Mouse (Mus musculus): ENCODE measurements around the gene Bcl2l1. TPM values are rescaled to one million over a fixed set of nuclear protein-coding genes. Genes with fewer than 3 reads are reported as not detected.

Gene Bcl2l1
- polyA plus RNA-seq, 1 experiment from 2014 or later, result 129 TPM

DNA sequence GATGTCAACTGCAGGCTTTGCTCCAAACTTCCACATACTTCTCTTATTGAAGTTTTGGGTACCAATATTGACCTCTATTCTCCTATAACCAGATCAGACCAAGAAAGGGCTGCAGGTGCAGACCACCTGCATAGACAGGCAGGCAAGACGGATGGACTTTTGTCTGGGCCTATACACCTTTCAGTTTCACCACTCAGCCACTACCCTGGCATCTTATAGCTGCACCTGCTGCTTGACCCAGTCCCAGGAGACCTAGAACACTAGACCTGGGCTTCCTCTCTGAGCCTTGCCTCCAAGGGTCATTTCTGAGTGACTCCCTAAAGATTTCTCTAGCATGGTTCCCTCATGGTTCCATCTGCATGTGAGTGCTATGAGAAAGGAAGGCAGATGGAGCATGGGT, 18.3 kb downstream of the Bcl2l1 start:
- no peak for ATAC-seq (ENCODE audit: low FRiP score)
- WGBS, result 92% methylated on average over 1 of the region's 1 CpGs
- no peaks in the 10 kb centered on the region for H3K36me3 ChIP-seq (ENCODE audit: control insufficient read depth, insufficient read depth, low read length)
- H3K9ac ChIP-seq (ENCODE audit: low read depth, low read length), result no peak overlapping the region
- H3K4me1 ChIP-seq (replicated peaks; ENCODE audit: control insufficient read depth, insufficient read depth, low read length), result 0 out of 2 replicates have a peak, but pooled peaks cover 2% of the 10 kb centered on the region
- no peak overlapping the region for H3K4me3 ChIP-seq (ENCODE audit: low read depth, low read length)
- no peaks in the 10 kb centered on the region for H3K27me3 ChIP-seq (ENCODE audit: control insufficient read depth, insufficient read depth, low read length)
- H3K9me3 ChIP-seq (ENCODE audit: control insufficient read depth, low read length), result no peaks in the 10 kb centered on the region
- no peak overlapping the region for H3K27ac ChIP-seq (ENCODE audit: low read depth, low read length)
- no peak overlapping the region for H3K4me2 ChIP-seq (replicated peaks; ENCODE audit: low read depth, low read length)
- DNase-seq (ENCODE audit: low spot score), result no peak

GRCm38 (mm10) chr2:152811336-152812165, 20.0 kb downstream of the Bcl2l1 start:
- WGBS, result 49% methylated on average over 3 of the region's 3 CpGs
- Histone ChIP-seq H3K9me3 (ENCODE audit: control insufficient read depth, low read length) (no peaks in the 10 kb centered on the region), H3K4me2 (replicated peaks; ENCODE audit: low read depth, low read length) (no peak overlapping the region), H3K4me3 (ENCODE audit: low read depth, low read length) (no peak overlapping the region), H3K27me3 (ENCODE audit: control insufficient read depth, insufficient read depth, low read length) (no peaks in the 10 kb centered on the region), H3K27ac (ENCODE audit: low read depth, low read length) (no peak overlapping the region), H3K4me1 (replicated peaks; ENCODE audit: control insufficient read depth, insufficient read depth, low read length) (0 out of 2 replicates have a peak, but pooled peaks cover 2% of the 10 kb centered on the region), H3K36me3 (ENCODE audit: control insufficient read depth, insufficient read depth, low read length) (no peaks in the 10 kb centered on the region), H3K9ac (ENCODE audit: low read depth, low read length) (no peak overlapping the region)
- DNase-seq (ENCODE audit: low spot score), result no peak
- no peak for ATAC-seq (ENCODE audit: low FRiP score)

DNA sequence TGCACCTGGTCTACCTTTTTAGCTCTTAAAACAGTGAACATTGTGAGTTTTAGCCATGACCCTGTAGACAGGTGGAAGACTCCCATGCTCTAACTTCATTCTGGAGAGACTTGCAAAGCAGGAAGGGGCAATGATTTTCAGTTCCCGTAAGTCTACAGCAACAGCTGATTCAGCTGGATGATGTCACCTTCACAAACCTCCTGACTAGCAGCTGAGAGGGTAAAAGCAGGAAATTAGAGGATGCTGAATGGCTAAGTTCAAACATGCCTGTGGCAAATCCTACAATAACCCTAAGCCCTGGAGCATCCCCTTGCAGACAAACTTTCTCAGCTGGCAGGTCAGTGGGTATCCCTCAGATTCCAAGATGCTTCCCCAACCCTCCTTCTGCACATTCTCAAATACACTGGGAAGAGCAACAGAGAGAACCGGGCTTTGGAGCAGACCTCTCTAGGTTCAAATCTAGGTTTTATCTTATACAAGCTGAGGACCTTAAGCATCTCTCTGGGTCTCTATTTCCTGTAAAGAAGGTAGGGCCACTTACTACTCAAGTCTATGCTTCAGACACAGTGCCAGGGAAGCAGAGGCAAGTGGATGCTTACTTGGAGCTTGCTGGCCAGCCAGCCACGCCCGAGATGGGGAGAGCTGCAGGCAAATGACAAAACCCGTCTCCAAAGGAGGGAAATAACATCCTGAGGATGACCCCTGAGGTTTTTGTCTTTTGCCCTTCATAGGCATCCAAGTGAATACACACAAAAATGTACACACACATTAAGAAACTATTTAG, 21.2 kb downstream of the Bcl2l1 start:
- no peak for ATAC-seq (ENCODE audit: low FRiP score)
- H3K4me2 ChIP-seq (replicated peaks; ENCODE audit: low read depth, low read length), result no peak overlapping the region
- no peak overlapping the region for H3K9ac ChIP-seq (ENCODE audit: low read depth, low read length)
- no peak for DNase-seq (ENCODE audit: low spot score)
- no peak overlapping the region for H3K27ac ChIP-seq (ENCODE audit: low read depth, low read length)
- no peaks in the 10 kb centered on the region for H3K27me3 ChIP-seq (ENCODE audit: control insufficient read depth, insufficient read depth, low read length)
- H3K36me3 ChIP-seq (ENCODE audit: control insufficient read depth, insufficient read depth, low read length), result no peaks in the 10 kb centered on the region
- no peak overlapping the region for H3K4me3 ChIP-seq (ENCODE audit: low read depth, low read length)
- 0 out of 2 replicates have a peak, but pooled peaks cover 2% of the 10 kb centered on the region for H3K4me1 ChIP-seq (replicated peaks; ENCODE audit: control insufficient read depth, insufficient read depth, low read length)
- 88% methylated on average over 5 of the region's 5 CpGs for whole genome bisulfite sequencing
- H3K9me3 ChIP-seq (ENCODE audit: control insufficient read depth, low read length), result no peaks in the 10 kb centered on the region

DNA sequence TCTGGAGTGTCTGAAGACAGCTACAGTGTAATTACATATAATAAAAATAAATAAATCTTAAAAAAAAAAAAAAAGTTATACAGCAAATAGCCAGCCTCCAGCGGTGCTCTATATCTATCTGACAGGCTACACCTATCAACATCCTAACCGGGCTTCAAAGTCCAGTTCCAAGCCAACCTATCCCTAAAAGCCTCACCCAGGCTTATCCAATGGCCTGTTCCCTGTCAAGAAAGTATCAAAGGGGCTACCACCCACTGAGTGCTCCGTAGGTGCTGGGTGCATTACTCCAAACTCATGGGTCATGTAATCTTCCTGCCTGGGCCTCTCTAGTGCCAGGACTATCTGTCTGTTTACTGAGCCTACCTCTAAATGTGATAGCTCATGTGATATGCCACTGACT, 23.4 kb downstream of the Bcl2l1 start:
- no peak overlapping the region for H3K27ac ChIP-seq (ENCODE audit: low read depth, low read length)
- H3K4me2 ChIP-seq (replicated peaks; ENCODE audit: low read depth, low read length), result no peak overlapping the region
- H3K27me3 ChIP-seq (ENCODE audit: control insufficient read depth, insufficient read depth, low read length), result no peaks in the 10 kb centered on the region
- no peak overlapping the region for H3K9ac ChIP-seq (ENCODE audit: low read depth, low read length)
- 88% methylated on average over 3 of the region's 3 CpGs for WGBS
- DNase-seq (ENCODE audit: low spot score) (no peak), ATAC-seq (ENCODE audit: low FRiP score) (no peak)
- peaks cover 5% of the 10 kb centered on the region; the same call in 1 of the 2 replicates for H3K4me1 ChIP-seq (replicated peaks; ENCODE audit: control insufficient read depth, insufficient read depth, low read length)
- no peak overlapping the region for H3K4me3 ChIP-seq (ENCODE audit: low read depth, low read length)
- H3K9me3 ChIP-seq (ENCODE audit: control insufficient read depth, low read length), result no peaks in the 10 kb centered on the region
- H3K36me3 ChIP-seq (ENCODE audit: control insufficient read depth, insufficient read depth, low read length), result no peaks in the 10 kb centered on the region

DNA sequence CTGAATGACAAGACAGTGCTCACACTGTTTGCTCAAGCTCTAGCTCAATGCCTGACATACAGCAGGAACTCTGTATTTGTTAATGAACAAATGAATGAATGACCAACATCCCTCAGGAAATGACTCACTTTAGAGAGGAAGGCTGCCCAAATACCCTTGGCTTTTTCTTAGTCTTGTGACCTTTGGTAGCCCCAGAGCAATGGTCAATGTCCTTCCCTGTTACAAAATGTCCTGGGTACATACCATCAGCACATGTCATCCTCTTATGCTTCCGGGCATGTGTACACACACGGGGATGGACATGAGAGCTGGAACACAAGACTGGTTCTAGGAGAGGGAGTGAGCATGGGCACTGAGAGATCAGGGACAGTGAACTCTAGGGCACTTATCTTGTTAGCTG, 25.5 kb downstream of the Bcl2l1 start:
- ATAC-seq (ENCODE audit: low FRiP score) (no peak), DNase-seq (ENCODE audit: low spot score) (no peak)
- Histone ChIP-seq H3K27ac (ENCODE audit: low read depth, low read length) (no peak overlapping the region), H3K4me1 (replicated peaks; ENCODE audit: control insufficient read depth, insufficient read depth, low read length) (peaks cover 3% of the 10 kb centered on the region; the same call in 1 of the 2 replicates), H3K9ac (ENCODE audit: low read depth, low read length) (no peak overlapping the region), H3K27me3 (ENCODE audit: control insufficient read depth, insufficient read depth, low read length) (no peaks in the 10 kb centered on the region), H3K36me3 (ENCODE audit: control insufficient read depth, insufficient read depth, low read length) (no peaks in the 10 kb centered on the region), H3K4me2 (replicated peaks; ENCODE audit: low read depth, low read length) (no peak overlapping the region), H3K4me3 (ENCODE audit: low read depth, low read length) (no peak overlapping the region), H3K9me3 (ENCODE audit: control insufficient read depth, low read length) (no peaks in the 10 kb centered on the region)
- WGBS, result 85% methylated on average over 2 of the region's 2 CpGs

DNA sequence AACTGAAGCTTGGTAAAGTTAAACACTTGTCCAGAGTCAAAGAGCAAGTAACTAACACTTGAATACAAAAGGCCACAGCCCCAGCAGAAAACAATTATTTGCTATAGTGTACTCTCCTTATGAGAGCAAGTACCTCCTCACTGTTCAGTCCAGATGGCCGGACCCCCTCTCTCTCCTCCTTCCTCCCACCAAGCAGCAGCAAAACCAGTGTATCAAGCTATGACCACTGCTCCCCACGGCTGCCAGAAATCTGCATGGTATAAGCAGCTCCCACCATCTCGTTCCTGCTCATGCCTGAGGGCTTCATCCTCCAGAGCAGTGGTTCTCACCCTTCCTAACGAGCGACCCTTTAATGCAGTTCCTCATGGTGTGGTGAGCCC, 26.4 kb downstream of the Bcl2l1 start:
- H3K36me3 ChIP-seq (ENCODE audit: control insufficient read depth, insufficient read depth, low read length), result no peaks in the 10 kb centered on the region
- H3K9me3 ChIP-seq (ENCODE audit: control insufficient read depth, low read length), result no peaks in the 10 kb centered on the region
- no peak overlapping the region for H3K4me2 ChIP-seq (replicated peaks; ENCODE audit: low read depth, low read length)
- WGBS, result 48% methylated on average over 5 of the region's 5 CpGs
- DNase-seq (ENCODE audit: low spot score) (no peak), ATAC-seq (ENCODE audit: low FRiP score) (no peak)
- no peak overlapping the region for H3K4me3 ChIP-seq (ENCODE audit: low read depth, low read length)
- H3K27ac ChIP-seq (ENCODE audit: low read depth, low read length), result no peak overlapping the region
- peaks cover 3% of the 10 kb centered on the region; the same call in 1 of the 2 replicates for H3K4me1 ChIP-seq (replicated peaks; ENCODE audit: control insufficient read depth, insufficient read depth, low read length)
- H3K9ac ChIP-seq (ENCODE audit: low read depth, low read length), result no peak overlapping the region
- no peaks in the 10 kb centered on the region for H3K27me3 ChIP-seq (ENCODE audit: control insufficient read depth, insufficient read depth, low read length)

GRCm38 (mm10) chr2:152804408-152805110, 27.0 kb downstream of the Bcl2l1 start:
- H3K27ac ChIP-seq (ENCODE audit: low read depth, low read length), result no peak overlapping the region; the same call in 1 of the 2 replicates
- H3K9ac ChIP-seq (ENCODE audit: low read depth, low read length), result no peak overlapping the region
- peak; percentile 38 for DNase-seq (ENCODE audit: low spot score)
- no peaks in the 10 kb centered on the region for H3K27me3 ChIP-seq (ENCODE audit: control insufficient read depth, insufficient read depth, low read length)
- H3K4me1 ChIP-seq (replicated peaks; ENCODE audit: control insufficient read depth, insufficient read depth, low read length), result peaks cover 3% of the 10 kb centered on the region; the same call in 1 of the 2 replicates
- 15% methylated on average over 6 of the region's 6 CpGs for WGBS
- H3K4me2 ChIP-seq (replicated peaks; ENCODE audit: low read depth, low read length), result no peak overlapping the region
- H3K36me3 ChIP-seq (ENCODE audit: control insufficient read depth, insufficient read depth, low read length), result no peaks in the 10 kb centered on the region
- peak; percentile 51; the same call in 1 of the 2 replicates for ATAC-seq (ENCODE audit: low FRiP score)
- no peaks in the 10 kb centered on the region for H3K9me3 ChIP-seq (ENCODE audit: control insufficient read depth, low read length)
- H3K4me3 ChIP-seq (ENCODE audit: low read depth, low read length), result no peak overlapping the region

DNA sequence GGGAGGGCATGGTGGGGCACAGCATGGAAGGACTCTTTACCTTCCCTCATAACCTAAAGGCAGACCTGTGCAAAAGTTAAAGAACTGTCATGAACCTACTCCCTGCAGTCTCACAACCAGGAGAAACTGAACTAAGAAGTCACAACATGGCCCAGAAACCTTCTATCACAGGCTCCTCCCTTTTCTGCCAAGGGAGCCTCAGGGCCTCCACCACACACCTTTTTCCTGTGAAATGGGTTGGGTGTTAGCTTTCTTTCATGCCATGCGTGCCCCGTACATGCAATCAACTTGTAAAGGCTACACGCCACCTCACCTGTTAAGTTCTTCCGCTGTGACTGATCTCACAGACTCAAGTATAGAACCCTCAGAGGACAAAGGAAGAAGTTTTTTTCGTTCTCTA, 28.4 kb downstream of the Bcl2l1 start:
- 90% methylated on average over 5 of the region's 5 CpGs for WGBS
- Histone ChIP-seq H3K27ac (ENCODE audit: low read depth, low read length) (no peak overlapping the region), H3K4me1 (replicated peaks; ENCODE audit: control insufficient read depth, insufficient read depth, low read length) (peaks cover 3% of the 10 kb centered on the region; the same call in 1 of the 2 replicates), H3K4me2 (replicated peaks; ENCODE audit: low read depth, low read length) (no peak overlapping the region), H3K36me3 (ENCODE audit: control insufficient read depth, insufficient read depth, low read length) (no peaks in the 10 kb centered on the region), H3K4me3 (ENCODE audit: low read depth, low read length) (no peak overlapping the region), H3K9me3 (ENCODE audit: control insufficient read depth, low read length) (no peaks in the 10 kb centered on the region), H3K9ac (ENCODE audit: low read depth, low read length) (no peak overlapping the region), H3K27me3 (ENCODE audit: control insufficient read depth, insufficient read depth, low read length) (no peaks in the 10 kb centered on the region)
- DNase-seq (ENCODE audit: low spot score) (no peak), ATAC-seq (ENCODE audit: low FRiP score) (no peak)
